Mouse (Mus musculus) cerebellum, postnatal 25 days (tissue): Measurements from ENCODE around the gene Trim27.

Experiments used
- DNase-seq, 2 experiments: peaks; one replicate each; pipeline ENCODE4 v3.0.0; 2021; ENCODE audit warnings: mixed read lengths in 2 of 2

Trim27 gene

GRCm38 (mm10) chr13:21172241-21173027, 6.8 kb upstream of the Trim27 start:
- peak; percentile 65 to 79 for DNase-seq

GRCm38 (mm10) chr13:21173072-21173471, 6.2 kb upstream of the Trim27 start:
- peak; percentile 64 to 77 for DNase-seq

- DNase-seq, result no peak
Observed at GRCm38 (mm10) chr13:21176733-21177132, 2.5 kb upstream of the Trim27 start.

- DNase-seq, result no peak
Observed at GRCm38 (mm10) chr13:21177657-21178056, 1.6 kb upstream of the Trim27 start.

GRCm38 (mm10) chr13:21178364-21178763, 881 bp upstream of the Trim27 start:
- DNase-seq, result no peak

- peak; percentile 88 to 92 for DNase-seq
Observed at GRCm38 (mm10) chr13:21179724-21180550, 692 bp downstream of the Trim27 start.

- DNase-seq, result peak in 1 of 2 experiments; percentile 72
Observed at GRCm38 (mm10) chr13:21180551-21181530, 1.6 kb downstream of the Trim27 start.

GRCm38 (mm10) chr13:21181996-21182395, 2.8 kb downstream of the Trim27 start:
- DNase-seq, result no peak

- DNase-seq, result no peak
Observed at GRCm38 (mm10) chr13:21183066-21183465, 3.8 kb downstream of the Trim27 start.

GRCm38 (mm10) chr13:21183661-21184060, 4.4 kb downstream of the Trim27 start:
- DNase-seq, result no peak

GRCm38 (mm10) chr13:21185521-21185920, 6.3 kb downstream of the Trim27 start:
- no peak for DNase-seq

GRCm38 (mm10) chr13:21195406-21196228, 16.4 kb downstream of the Trim27 start:
- no peak for DNase-seq

- no peak for DNase-seq
Observed at GRCm38 (mm10) chr13:21197721-21198120, 18.5 kb downstream of the Trim27 start.

GRCm38 (mm10) chr13:21198313-21198712, 19.1 kb downstream of the Trim27 start:
- no peak for DNase-seq

- DNase-seq, result no peak
Observed at GRCm38 (mm10) chr13:21199046-21200028, 20.1 kb downstream of the Trim27 start.

- peak; percentile 97 to 98 for DNase-seq
Observed at GRCm38 (mm10) chr13:21200043-21200999, 21.1 kb downstream of the Trim27 start.

- DNase-seq, result peak; percentile 80 to 83
Observed at GRCm38 (mm10) chr13:21215275-21215983, 36.2 kb downstream of the Trim27 start.

GRCm38 (mm10) chr13:21216781-21217180, 37.5 kb downstream of the Trim27 start:
- DNase-seq, result no peak
